Mouse (Mus musculus): Measurements from ENCODE around the gene Tmod2. TPM values are rescaled to one million over a fixed set of nuclear protein-coding genes. Genes with fewer than 3 reads are reported as not detected.
"Not testable (repeated sequence)": the region's sequence is repeated elsewhere in the genome, so short reads cannot be mapped to it uniquely, and the experiment has no call there.

The Tmod2 gene
- polyA plus RNA-seq, 1 experiment from 2014 or later, result 10.6 TPM

DNA sequence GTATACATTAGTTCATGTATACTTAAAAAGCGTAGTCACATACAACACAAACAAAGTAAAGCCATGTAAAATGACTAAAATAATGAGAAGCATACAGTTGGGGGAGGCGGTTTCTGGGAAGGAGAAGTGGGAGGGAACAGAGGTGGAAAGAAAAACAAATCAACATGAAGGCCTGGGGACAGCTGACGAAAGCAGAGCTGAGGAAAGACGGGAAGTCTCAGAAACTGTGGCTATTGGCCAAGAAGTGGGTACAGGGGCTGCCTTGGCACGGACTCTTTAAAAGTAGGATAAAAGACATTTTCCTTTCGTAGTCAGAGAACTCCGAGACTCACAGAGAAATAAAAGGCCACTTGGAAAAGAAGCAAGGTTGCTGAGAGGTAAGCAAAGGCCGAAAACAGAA lies 62.1 kb downstream of the Tmod2 start:
- no peak for ATAC-seq
- Histone ChIP-seq H3K27ac (ENCODE audit: low read length) (0 out of 2 replicates have a peak overlapping the region, but pooled peaks have one; percentile 15), H3K36me3 (ENCODE audit: insufficient read depth, low read length) (no peaks in the 10 kb centered on the region), H3K9me3 (ENCODE audit: low read length) (no peaks in the 10 kb centered on the region), H3K4me3 (ENCODE audit: low read depth, low read length) (no peak overlapping the region), H3K27me3 (replicated peaks; ENCODE audit: insufficient read depth, low read length) (no peaks in the 10 kb centered on the region), H3K4me2 (replicated peaks; ENCODE audit: low read depth, low read length) (no peak overlapping the region), H3K4me1 (ENCODE audit: insufficient read depth, low read depth, low read length) (peaks cover 32% of the 10 kb centered on the region; the same call in 1 of the 2 replicates), H3K9ac (replicated peaks; ENCODE audit: low read depth) (no peak overlapping the region)
- DNase-seq (ENCODE audit: low spot score), result peak; percentile 71
- TF ChIP-seq EP300 (IDR thresholded peaks at IDR 0.05) (peak; percentile 59), CTCF (IDR thresholded peaks at IDR 0.05) (no peak)
- 42% methylated on average over 8 of the region's 8 CpGs for WGBS

- Histone ChIP-seq H3K4me1 (ENCODE audit: insufficient read depth, low read depth, low read length) (peaks cover 36% of the 10 kb centered on the region; the same call in 1 of the 2 replicates), H3K36me3 (ENCODE audit: insufficient read depth, low read length) (no peaks in the 10 kb centered on the region), H3K4me3 (ENCODE audit: low read depth, low read length) (no peak overlapping the region), H3K27me3 (replicated peaks; ENCODE audit: insufficient read depth, low read length) (no peaks in the 10 kb centered on the region), H3K9ac (replicated peaks; ENCODE audit: low read depth) (no peak overlapping the region), H3K4me2 (replicated peaks; ENCODE audit: low read depth, low read length) (no peak overlapping the region), H3K27ac (ENCODE audit: low read length) (peak overlapping the region; percentile 82), H3K9me3 (ENCODE audit: low read length) (no peaks in the 10 kb centered on the region)
- ATAC-seq, result peak; percentile 96
- TF ChIP-seq CTCF (IDR thresholded peaks at IDR 0.05) (no peak), EP300 (IDR thresholded peaks at IDR 0.05) (peak; percentile 94)
- peak; percentile 96 for DNase-seq (ENCODE audit: low spot score)
- WGBS, result 17% methylated on average over 12 of the region's 12 CpGs
Observed at GRCm38 (mm10) chr9:75546885-75547553, 64.1 kb downstream of the Tmod2 start.

DNA sequence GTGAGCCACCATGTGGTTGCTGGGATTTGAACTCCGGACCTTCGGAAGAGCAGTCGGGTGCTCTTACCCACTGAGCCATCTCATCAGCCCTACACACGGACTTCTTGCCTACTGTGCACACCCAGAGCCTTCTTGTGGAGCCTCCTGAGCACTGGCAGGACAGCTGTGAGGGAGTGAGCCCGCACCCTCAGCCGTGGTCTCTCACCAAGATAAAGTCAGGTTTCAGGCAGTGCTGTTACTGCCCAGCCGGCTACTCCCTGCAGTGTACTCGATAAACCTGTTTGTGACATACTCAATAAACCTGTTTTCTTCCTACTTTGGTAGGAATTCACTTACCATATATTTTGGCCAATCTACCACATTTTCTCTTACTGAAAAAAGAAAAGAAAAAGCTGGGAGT lies 65.6 kb downstream of the Tmod2 start:
- 72% methylated on average over 8 of the region's 8 CpGs for WGBS

DNA sequence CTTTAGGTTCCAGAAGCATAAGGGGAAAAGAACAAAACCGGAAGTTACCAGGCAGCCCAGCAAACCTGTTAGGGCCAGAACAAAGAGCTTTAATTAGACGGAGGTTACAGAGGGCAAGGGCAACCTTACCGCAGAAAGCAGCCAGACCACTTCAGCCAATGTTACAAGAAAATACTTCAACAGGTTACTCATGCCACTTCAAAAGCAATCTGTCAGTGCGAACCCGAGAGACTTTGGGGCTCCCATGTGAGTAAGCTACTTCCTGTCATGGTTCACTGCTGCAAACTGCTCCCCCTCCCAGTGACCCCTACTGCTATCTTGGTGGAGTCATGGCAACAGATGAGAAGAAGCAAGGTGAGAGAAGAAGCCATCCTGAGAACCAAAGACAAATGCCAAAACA lies 69.6 kb downstream of the Tmod2 start:
- DNase-seq (ENCODE audit: low spot score), result peak; percentile 93
- H3K9me3 ChIP-seq (ENCODE audit: low read length), result no peaks in the 10 kb centered on the region
- no peak for TF ChIP-seq CTCF (IDR thresholded peaks at IDR 0.05)
- peak; percentile 91 for TF ChIP-seq EP300 (IDR thresholded peaks at IDR 0.05)
- WGBS, result 11% methylated on average over 5 of the region's 5 CpGs
- H3K27me3 ChIP-seq (replicated peaks; ENCODE audit: insufficient read depth, low read length), result no peaks in the 10 kb centered on the region
- H3K4me1 ChIP-seq (ENCODE audit: insufficient read depth, low read depth, low read length), result peaks cover 19% of the 10 kb centered on the region; the same call in 1 of the 2 replicates
- peak; percentile 92 for ATAC-seq
- H3K27ac ChIP-seq (ENCODE audit: low read length), result peak overlapping the region; percentile 78
- no peaks in the 10 kb centered on the region for H3K36me3 ChIP-seq (ENCODE audit: insufficient read depth, low read length)
- peak overlapping the region; percentile 22; the same call in 1 of the 2 replicates for H3K4me2 ChIP-seq (replicated peaks; ENCODE audit: low read depth, low read length)
- no peak overlapping the region for H3K9ac ChIP-seq (replicated peaks; ENCODE audit: low read depth)
- no peak overlapping the region for H3K4me3 ChIP-seq (ENCODE audit: low read depth, low read length)

More for the DNA sequence above, 65.6 kb downstream of the Tmod2 start:
- Histone ChIP-seq H3K36me3 (ENCODE audit: insufficient read depth, low read length) (no peaks in the 10 kb centered on the region), H3K9ac (replicated peaks; ENCODE audit: low read depth) (no peak overlapping the region), H3K9me3 (ENCODE audit: low read length) (no peaks in the 10 kb centered on the region), H3K27ac (ENCODE audit: low read length) (no peak overlapping the region), H3K4me2 (replicated peaks; ENCODE audit: low read depth, low read length) (no peak overlapping the region), H3K4me3 (ENCODE audit: low read depth, low read length) (no peak overlapping the region), H3K4me1 (ENCODE audit: insufficient read depth, low read depth, low read length) (peaks cover 37% of the 10 kb centered on the region; the same call in 1 of the 2 replicates), H3K27me3 (replicated peaks; ENCODE audit: insufficient read depth, low read length) (no peaks in the 10 kb centered on the region)
- DNase-seq (ENCODE audit: low spot score) (peak; percentile 22), ATAC-seq (no peak)
- TF ChIP-seq CTCF (IDR thresholded peaks at IDR 0.05) (no peak), EP300 (IDR thresholded peaks at IDR 0.05) (no peak)

DNA sequence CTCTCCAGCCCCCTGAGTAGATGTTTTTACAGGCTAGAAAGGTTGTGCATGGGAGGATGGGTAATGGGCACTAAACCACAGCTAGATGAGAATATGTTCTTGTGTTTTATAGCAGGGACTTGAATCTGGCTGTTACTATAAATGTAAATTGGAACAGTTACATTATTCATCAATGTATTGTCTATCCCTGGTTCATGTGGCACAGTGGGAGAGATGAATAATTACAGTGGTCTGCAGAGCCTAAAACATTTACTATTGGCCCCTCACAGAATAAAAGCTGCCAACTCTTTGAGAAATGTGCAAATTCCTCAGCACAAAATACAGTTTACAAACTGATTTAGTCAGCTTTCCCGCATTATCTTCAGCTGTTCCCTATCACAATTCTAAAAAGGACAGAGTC lies 74.7 kb downstream of the Tmod2 start:
- H3K27me3 ChIP-seq (replicated peaks; ENCODE audit: insufficient read depth, low read length), result no peaks in the 10 kb centered on the region
- DNase-seq (ENCODE audit: low spot score) (no peak), ATAC-seq (no peak)
- TF ChIP-seq EP300 (IDR thresholded peaks at IDR 0.05) (no peak), CTCF (IDR thresholded peaks at IDR 0.05) (no peak)
- no peak overlapping the region for H3K9ac ChIP-seq (replicated peaks; ENCODE audit: low read depth)
- H3K4me3 ChIP-seq (ENCODE audit: low read depth, low read length), result no peak overlapping the region
- no peaks in the 10 kb centered on the region for H3K9me3 ChIP-seq (ENCODE audit: low read length)
- H3K36me3 ChIP-seq (ENCODE audit: insufficient read depth, low read length), result no peaks in the 10 kb centered on the region
- H3K27ac ChIP-seq (ENCODE audit: low read length), result no peak overlapping the region
- no peak overlapping the region for H3K4me2 ChIP-seq (replicated peaks; ENCODE audit: low read depth, low read length)
- H3K4me1 ChIP-seq (ENCODE audit: insufficient read depth, low read depth, low read length), result peaks cover 3% of the 10 kb centered on the region; the same call in 1 of the 2 replicates
- 92% methylated on average over 1 of the region's 1 CpGs for WGBS

DNA sequence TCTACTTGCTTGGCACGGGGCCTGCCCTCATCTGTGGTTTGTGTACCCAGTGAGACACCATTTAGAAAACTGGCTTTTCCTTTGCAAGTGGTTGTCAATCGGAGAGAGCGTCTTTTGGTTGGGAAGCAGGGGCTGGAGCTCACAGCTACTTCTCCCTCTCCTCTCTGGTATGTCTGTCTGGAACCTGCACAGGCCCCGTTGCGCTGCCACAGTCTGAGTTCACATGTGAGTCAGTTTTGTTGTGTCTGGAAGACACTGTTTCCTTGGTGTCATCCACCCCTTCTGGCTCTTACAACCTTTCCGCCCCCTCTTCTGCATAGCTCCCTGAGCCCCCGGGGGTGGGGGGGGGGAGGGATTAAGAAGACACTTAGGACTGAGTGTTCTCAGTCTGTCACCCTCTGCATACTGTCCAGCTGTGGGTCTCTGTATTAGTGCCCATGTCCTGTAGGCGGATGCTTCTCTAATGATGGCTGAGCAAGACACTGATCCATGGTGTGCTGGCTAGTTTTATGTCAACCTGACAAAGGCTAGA lies 76.6 kb downstream of the Tmod2 start:
- Histone ChIP-seq H3K4me2 (replicated peaks; ENCODE audit: low read depth, low read length) (no peak overlapping the region), H3K9me3 (ENCODE audit: low read length) (no peaks in the 10 kb centered on the region), H3K36me3 (ENCODE audit: insufficient read depth, low read length) (no peaks in the 10 kb centered on the region; the same call in 1 of the 2 replicates), H3K4me3 (ENCODE audit: low read depth, low read length) (no peak overlapping the region), H3K4me1 (ENCODE audit: insufficient read depth, low read depth, low read length) (no peaks in the 10 kb centered on the region), H3K27me3 (replicated peaks; ENCODE audit: insufficient read depth, low read length) (no peaks in the 10 kb centered on the region), H3K27ac (ENCODE audit: low read length) (no peak overlapping the region), H3K9ac (replicated peaks; ENCODE audit: low read depth) (no peak overlapping the region)
- no peak for TF ChIP-seq CTCF (IDR thresholded peaks at IDR 0.05)
- no peak for TF ChIP-seq EP300 (IDR thresholded peaks at IDR 0.05)
- ATAC-seq (peak; percentile 43; the same call in 1 of the 2 replicates), DNase-seq (ENCODE audit: low spot score) (no peak)
- 87% methylated on average over 8 of the region's 8 CpGs for WGBS

GRCm38 (mm10) chr9:75532989-75533388 lies 78.1 kb downstream of the Tmod2 start:
- DNase-seq (ENCODE audit: low spot score); H3K27ac ChIP-seq (ENCODE audit: low read length); H3K9ac ChIP-seq (replicated peaks; ENCODE audit: low read depth); H3K4me2 ChIP-seq (replicated peaks; ENCODE audit: low read depth, low read length); H3K4me1 ChIP-seq (ENCODE audit: insufficient read depth, low read depth, low read length); H3K9me3 ChIP-seq (ENCODE audit: low read length); ATAC-seq; H3K4me3 ChIP-seq (ENCODE audit: low read depth, low read length); H3K27me3 ChIP-seq (replicated peaks; ENCODE audit: insufficient read depth, low read length); H3K36me3 ChIP-seq (ENCODE audit: insufficient read depth, low read length): not testable (repeated sequence)
- WGBS, result 68% methylated on average over 8 of the region's 9 CpGs
